Mouse (Mus musculus): ENCODE data around the gene Polk. TPM values are rescaled to one million over a fixed set of nuclear protein-coding genes. Genes with fewer than 3 reads are reported as not detected.

Gene Polk
- total RNA-seq, 2 experiments from 2014 or later, result 0.58 to 3.3 TPM

GRCm38 (mm10) chr13:96477226-96477625 is 65.2 kb downstream of the Polk start:
- no peak for ATAC-seq (replicated peaks; ENCODE audit: low FRiP score, poor library complexity, severe bottlenecking)

GRCm38 (mm10) chr13:96470957-96471356 is 71.4 kb downstream of the Polk start, which contains the start of gene Ankdd1b:
TSS of gene Ankdd1b (minus strand) at chr13:96471198.
- ATAC-seq (replicated peaks; ENCODE audit: low FRiP score, poor library complexity, severe bottlenecking), result no peak

- no peak for ATAC-seq (replicated peaks; ENCODE audit: low FRiP score, poor library complexity, severe bottlenecking)
Measured at GRCm38 (mm10) chr13:96470556-96470955, 71.8 kb downstream of the Polk start.

GRCm38 (mm10) chr13:96468678-96469077 is 73.7 kb downstream of the Polk start:
- ATAC-seq (replicated peaks; ENCODE audit: low FRiP score, poor library complexity, severe bottlenecking), result no peak

- no peak for ATAC-seq (replicated peaks; ENCODE audit: low FRiP score, poor library complexity, severe bottlenecking)
Measured at GRCm38 (mm10) chr13:96465315-96465714, 77.1 kb downstream of the Polk start.

- no peak for ATAC-seq (replicated peaks; ENCODE audit: low FRiP score, poor library complexity, severe bottlenecking)
Measured at GRCm38 (mm10) chr13:96462644-96463043, 79.7 kb downstream of the Polk start.

GRCm38 (mm10) chr13:96458606-96459005 is 83.8 kb downstream of the Polk start:
- no peak for ATAC-seq (replicated peaks; ENCODE audit: low FRiP score, poor library complexity, severe bottlenecking)

- ATAC-seq (replicated peaks; ENCODE audit: low FRiP score, poor library complexity, severe bottlenecking), result no peak
Measured at GRCm38 (mm10) chr13:96458018-96458417, 84.4 kb downstream of the Polk start.

- ATAC-seq (replicated peaks; ENCODE audit: low FRiP score, poor library complexity, severe bottlenecking), result no peak
Measured at GRCm38 (mm10) chr13:96457566-96457965, 84.8 kb downstream of the Polk start.

GRCm38 (mm10) chr13:96454288-96454687 is 88.1 kb downstream of the Polk start:
- no peak for ATAC-seq (replicated peaks; ENCODE audit: low FRiP score, poor library complexity, severe bottlenecking)

- no peak for ATAC-seq (replicated peaks; ENCODE audit: low FRiP score, poor library complexity, severe bottlenecking)
Measured at GRCm38 (mm10) chr13:96452621-96453020, 89.8 kb downstream of the Polk start.

- ATAC-seq (replicated peaks; ENCODE audit: low FRiP score, poor library complexity, severe bottlenecking), result no peak
Measured at GRCm38 (mm10) chr13:96451386-96452140, 90.8 kb downstream of the Polk start.

GRCm38 (mm10) chr13:96450869-96451268 is 91.5 kb downstream of the Polk start:
- ATAC-seq (replicated peaks; ENCODE audit: low FRiP score, poor library complexity, severe bottlenecking), result no peak

GRCm38 (mm10) chr13:96450205-96450856 is 92.0 kb downstream of the Polk start:
- no peak for ATAC-seq (replicated peaks; ENCODE audit: low FRiP score, poor library complexity, severe bottlenecking)

GRCm38 (mm10) chr13:96440436-96440835 is 101.9 kb downstream of the Polk start:
- no peak for ATAC-seq (replicated peaks; ENCODE audit: low FRiP score, poor library complexity, severe bottlenecking)

- no peak for ATAC-seq (replicated peaks; ENCODE audit: low FRiP score, poor library complexity, severe bottlenecking)
Measured at GRCm38 (mm10) chr13:96436921-96437320, 105.5 kb downstream of the Polk start.

- no peak for ATAC-seq (replicated peaks; ENCODE audit: low FRiP score, poor library complexity, severe bottlenecking)
Measured at GRCm38 (mm10) chr13:96435793-96436192, 106.6 kb downstream of the Polk start.

GRCm38 (mm10) chr13:96434899-96435331 is 107.5 kb downstream of the Polk start:
- no peak for ATAC-seq (replicated peaks; ENCODE audit: low FRiP score, poor library complexity, severe bottlenecking)

- ATAC-seq (replicated peaks; ENCODE audit: low FRiP score, poor library complexity, severe bottlenecking), result no peak
Measured at GRCm38 (mm10) chr13:96433648-96434190, 108.7 kb downstream of the Polk start.

GRCm38 (mm10) chr13:96433041-96433440 is 109.3 kb downstream of the Polk start:
- ATAC-seq (replicated peaks; ENCODE audit: low FRiP score, poor library complexity, severe bottlenecking), result no peak

- ATAC-seq (replicated peaks; ENCODE audit: low FRiP score, poor library complexity, severe bottlenecking), result no peak
Measured at GRCm38 (mm10) chr13:96432376-96432811, 110.0 kb downstream of the Polk start.
